Mouse (Mus musculus): Measurements from ENCODE around the gene Hoxa1. TPM values are rescaled to one million over a fixed set of nuclear protein-coding genes. Genes with fewer than 3 reads are reported as not detected.
A peak's percentile ranks its signal among the peaks of the same experiment; 100 is the strongest.

Hoxa1 gene
- polyA plus RNA-seq, 1 experiment from 2014 or later: 0.59 TPM

GRCm38 (mm10) chr6:52169499-52170165 is 11.5 kb upstream of the Hoxa1 start:
- ATAC-seq (replicated peaks; ENCODE audit: insufficient number of reproducible peaks, insufficient read depth, low FRiP score, low read depth): no peak
- Histone ChIP-seq H3K27me3 (peaks cover 96% of the 10 kb centered on the region), H3K4me1 (replicated peaks) (peaks cover 22% of the 10 kb centered on the region), H3K9ac (peak overlapping the region; percentile 10; the same call in 1 of the 2 replicates), H3K4me3 (peak overlapping the region; percentile 10; the same call in 1 of the 2 replicates), H3K9me3 (replicated peaks) (no peaks in the 10 kb centered on the region), H3K4me2 (peak overlapping the region; percentile 45), H3K27ac (peak overlapping the region; percentile 37), H3K36me3 (no peaks in the 10 kb centered on the region)
- 17% methylated on average over 16 of the region's 16 CpGs for WGBS

GRCm38 (mm10) chr6:52168191-52169055 is 10.3 kb upstream of the Hoxa1 start:
- peak overlapping the region; percentile 45; the same call in 1 of the 2 replicates for H3K27ac ChIP-seq
- no peaks in the 10 kb centered on the region for H3K36me3 ChIP-seq
- no peak for ATAC-seq (replicated peaks; ENCODE audit: insufficient number of reproducible peaks, insufficient read depth, low FRiP score, low read depth)
- peaks cover 27% of the 10 kb centered on the region for H3K4me1 ChIP-seq (replicated peaks)
- H3K9me3 ChIP-seq (replicated peaks): no peaks in the 10 kb centered on the region
- H3K27me3 ChIP-seq: peaks cover 97% of the 10 kb centered on the region
- H3K4me3 ChIP-seq: peak overlapping the region; percentile 31
- 8% methylated on average over 42 of the region's 42 CpGs for WGBS
- peak overlapping the region; percentile 47 for H3K4me2 ChIP-seq
- 0 out of 2 replicates have a peak overlapping the region, but pooled peaks have one; percentile 31 for H3K9ac ChIP-seq

DNA sequence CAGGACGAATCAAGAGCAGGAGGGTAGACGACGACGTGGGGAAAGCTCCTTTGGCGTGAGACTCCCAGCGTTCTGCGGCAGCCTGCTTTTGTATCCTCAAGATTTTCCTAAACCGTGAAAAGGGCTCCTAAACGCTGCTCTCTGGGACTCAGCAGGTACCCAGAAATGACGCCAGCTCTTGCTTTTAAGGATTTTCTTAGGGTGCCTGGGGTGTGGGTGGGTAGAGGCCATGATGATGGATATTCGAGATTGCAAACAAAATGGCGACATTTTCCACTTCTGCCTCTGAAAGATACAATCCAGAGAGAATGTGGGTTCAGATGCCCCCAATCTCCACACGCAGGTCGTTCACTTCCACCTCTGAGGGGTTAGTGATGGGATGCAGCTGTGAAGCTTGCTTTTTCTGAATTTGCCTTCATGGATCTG is 9.6 kb upstream of the Hoxa1 start:
- H3K27ac ChIP-seq: peak overlapping the region; percentile 12; the same call in 1 of the 2 replicates

GRCm38 (mm10) chr6:52167176-52167575 is 9.1 kb upstream of the Hoxa1 start:
- Histone ChIP-seq H3K4me2 (peak overlapping the region; percentile 47; the same call in 1 of the 2 replicates), H3K4me1 (replicated peaks) (peaks cover 21% of the 10 kb centered on the region), H3K9ac (no peak overlapping the region), H3K9me3 (replicated peaks) (no peaks in the 10 kb centered on the region), H3K27ac (peak overlapping the region; percentile 65; the same call in 1 of the 2 replicates), H3K27me3 (peaks cover 97% of the 10 kb centered on the region), H3K36me3 (no peaks in the 10 kb centered on the region), H3K4me3 (peak overlapping the region; percentile 31; the same call in 1 of the 2 replicates)
- WGBS: 26% methylated on average over 1 of the region's 1 CpGs
- no peak for ATAC-seq (replicated peaks; ENCODE audit: insufficient number of reproducible peaks, insufficient read depth, low FRiP score, low read depth)

More for the DNA sequence above, 9.6 kb upstream of the Hoxa1 start:
- H3K36me3 ChIP-seq: no peaks in the 10 kb centered on the region
- ATAC-seq (replicated peaks; ENCODE audit: insufficient number of reproducible peaks, insufficient read depth, low FRiP score, low read depth): no peak
- H3K27me3 ChIP-seq: peaks cover 97% of the 10 kb centered on the region
- H3K4me2 ChIP-seq: peak overlapping the region; percentile 47; the same call in 1 of the 2 replicates
- H3K9me3 ChIP-seq (replicated peaks): no peaks in the 10 kb centered on the region
- no peak overlapping the region for H3K9ac ChIP-seq
- peaks cover 26% of the 10 kb centered on the region for H3K4me1 ChIP-seq (replicated peaks)
- 21% methylated on average over 14 of the region's 14 CpGs for WGBS
- H3K4me3 ChIP-seq: peak overlapping the region; percentile 31; the same call in 1 of the 2 replicates

DNA sequence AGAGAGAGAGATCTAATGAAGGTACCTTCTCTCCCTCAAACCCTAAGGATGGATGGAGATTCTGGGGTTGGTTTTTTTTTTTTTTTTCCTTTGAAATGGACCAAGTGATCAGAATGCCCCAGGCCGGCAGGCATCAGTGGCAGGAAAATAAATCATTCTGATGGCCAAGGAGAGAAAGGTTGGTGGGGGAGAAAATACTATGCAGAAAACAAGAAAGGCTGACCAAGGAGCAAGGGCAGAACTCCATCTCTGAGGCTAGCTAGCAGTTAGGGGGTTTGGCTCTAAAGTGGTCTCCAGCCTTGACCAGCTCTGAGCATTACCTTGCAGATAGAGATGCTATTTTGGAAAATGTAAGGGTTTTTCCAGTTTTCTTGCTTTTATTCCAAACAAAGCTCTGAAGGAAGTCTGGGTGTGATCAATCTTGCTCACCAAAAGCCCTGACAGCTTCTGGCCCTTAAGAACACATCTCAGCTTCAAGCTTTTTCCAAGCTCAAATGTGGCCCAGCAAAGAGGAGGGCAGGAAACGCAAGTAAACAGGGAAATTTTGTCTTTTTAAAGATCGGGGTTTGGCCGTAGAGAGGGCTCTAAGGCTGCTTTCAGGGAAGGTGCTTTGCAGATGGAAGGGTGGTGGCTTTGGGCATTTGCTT is 8.4 kb upstream of the Hoxa1 start:
- Histone ChIP-seq H3K4me2 (peak overlapping the region; percentile 51; the same call in 1 of the 2 replicates), H3K9me3 (replicated peaks) (no peaks in the 10 kb centered on the region), H3K4me1 (replicated peaks) (peaks cover 20% of the 10 kb centered on the region), H3K27me3 (peaks cover 97% of the 10 kb centered on the region), H3K9ac (no peak overlapping the region), H3K4me3 (peak overlapping the region; percentile 31; the same call in 1 of the 2 replicates), H3K36me3 (no peaks in the 10 kb centered on the region), H3K27ac (peak overlapping the region; percentile 65; the same call in 1 of the 2 replicates)
- 18% methylated on average over 4 of the region's 4 CpGs for WGBS
- ATAC-seq (replicated peaks; ENCODE audit: insufficient number of reproducible peaks, insufficient read depth, low FRiP score, low read depth): no peak

DNA sequence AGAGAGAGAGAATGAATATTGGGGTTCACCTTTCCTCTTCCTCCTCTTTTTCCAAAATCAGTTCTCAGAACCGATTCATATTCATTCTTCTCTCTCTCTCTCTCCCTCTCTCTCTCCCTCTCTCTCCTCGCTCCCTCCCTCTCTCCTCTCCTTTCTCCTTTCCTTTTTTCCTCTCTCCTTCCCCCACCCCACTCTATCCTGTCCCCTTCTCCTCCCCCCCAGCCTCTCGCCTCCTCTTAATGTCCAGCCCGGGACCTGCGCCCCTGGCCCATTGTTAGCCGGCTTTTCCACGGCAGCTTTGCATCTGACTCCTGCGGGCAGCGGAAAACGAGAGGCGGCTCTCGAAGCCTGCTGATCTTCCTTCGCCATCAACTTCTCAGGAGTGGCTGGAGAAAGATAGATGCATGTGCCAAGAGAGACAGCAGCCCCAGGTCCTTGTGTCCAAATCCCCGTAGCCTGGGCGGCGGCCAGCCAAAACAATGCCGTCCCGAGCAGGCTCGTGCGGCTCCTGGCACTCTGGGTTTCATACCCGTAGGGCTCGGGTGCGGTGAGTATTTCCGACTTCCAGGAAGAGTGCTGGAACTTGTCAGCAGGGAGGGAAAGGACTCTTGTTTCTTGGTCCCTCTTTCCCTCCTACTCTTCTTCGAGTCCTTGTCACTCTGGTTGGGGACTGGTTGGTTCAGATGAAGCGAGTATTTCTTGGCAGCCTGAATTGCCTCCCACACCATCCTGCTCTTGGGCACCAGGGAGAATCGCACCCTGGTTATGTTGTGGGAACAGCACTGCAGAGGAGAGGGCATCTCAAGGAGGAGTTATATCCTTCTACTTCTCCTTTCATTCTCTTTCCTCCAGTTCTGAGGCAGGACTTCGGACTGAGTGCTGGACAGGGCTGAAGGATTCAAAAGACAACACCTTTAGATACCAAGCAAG is 7.6 kb upstream of the Hoxa1 start:
- peak overlapping the region; percentile 51 for H3K4me2 ChIP-seq
- peak overlapping the region; percentile 65 for H3K27ac ChIP-seq
- no peaks in the 10 kb centered on the region for H3K36me3 ChIP-seq
- WGBS: 3% methylated on average over 28 of the region's 28 CpGs
- no peaks in the 10 kb centered on the region for H3K9me3 ChIP-seq (replicated peaks)
- H3K27me3 ChIP-seq: peaks cover 96% of the 10 kb centered on the region
- no peak for ATAC-seq (replicated peaks; ENCODE audit: insufficient number of reproducible peaks, insufficient read depth, low FRiP score, low read depth)
- H3K4me1 ChIP-seq (replicated peaks): peaks cover 20% of the 10 kb centered on the region
- 0 out of 2 replicates have a peak overlapping the region, but pooled peaks have one; percentile 25 for H3K9ac ChIP-seq
- peak overlapping the region; percentile 29 for H3K4me3 ChIP-seq

GRCm38 (mm10) chr6:52164626-52165440 is 6.7 kb upstream of the Hoxa1 start, which contains the start of gene Hoxa2:
TSS of gene Hoxa2 (minus strand) at chr6:52164831.
- no peaks in the 10 kb centered on the region for H3K36me3 ChIP-seq
- H3K27me3 ChIP-seq: peaks cover 96% of the 10 kb centered on the region
- peak within 1 kb of the TSS; percentile 68 for H3K27ac ChIP-seq
- H3K4me1 ChIP-seq (replicated peaks): peaks cover 13% of the 10 kb centered on the region
- no peaks in the 10 kb centered on the region for H3K9me3 ChIP-seq (replicated peaks)
- under 1% methylated on average over 25 of the region's 25 CpGs for WGBS
- ATAC-seq (replicated peaks; ENCODE audit: insufficient number of reproducible peaks, insufficient read depth, low FRiP score, low read depth): no peak
- peak within 1 kb of the TSS; percentile 51 for H3K4me2 ChIP-seq
- H3K9ac ChIP-seq: peak within 1 kb of the TSS; percentile 44; the same call in 1 of the 2 replicates
- H3K4me3 ChIP-seq: peak within 1 kb of the TSS; percentile 47

- Histone ChIP-seq H3K27ac (peak overlapping the region; percentile 68), H3K27me3 (peaks cover 97% of the 10 kb centered on the region), H3K4me3 (peak overlapping the region; percentile 47), H3K36me3 (no peaks in the 10 kb centered on the region), H3K4me2 (peak overlapping the region; percentile 51), H3K9me3 (replicated peaks) (no peaks in the 10 kb centered on the region), H3K4me1 (replicated peaks) (peaks cover 14% of the 10 kb centered on the region), H3K9ac (peak overlapping the region; percentile 44; the same call in 1 of the 2 replicates)
- 2% methylated on average over 39 of the region's 39 CpGs for WGBS
- no peak for ATAC-seq (replicated peaks; ENCODE audit: insufficient number of reproducible peaks, insufficient read depth, low FRiP score, low read depth)
These were observed 6.0 kb upstream of the Hoxa1 start for GRCm38 (mm10) chr6:52164051-52164625.

DNA sequence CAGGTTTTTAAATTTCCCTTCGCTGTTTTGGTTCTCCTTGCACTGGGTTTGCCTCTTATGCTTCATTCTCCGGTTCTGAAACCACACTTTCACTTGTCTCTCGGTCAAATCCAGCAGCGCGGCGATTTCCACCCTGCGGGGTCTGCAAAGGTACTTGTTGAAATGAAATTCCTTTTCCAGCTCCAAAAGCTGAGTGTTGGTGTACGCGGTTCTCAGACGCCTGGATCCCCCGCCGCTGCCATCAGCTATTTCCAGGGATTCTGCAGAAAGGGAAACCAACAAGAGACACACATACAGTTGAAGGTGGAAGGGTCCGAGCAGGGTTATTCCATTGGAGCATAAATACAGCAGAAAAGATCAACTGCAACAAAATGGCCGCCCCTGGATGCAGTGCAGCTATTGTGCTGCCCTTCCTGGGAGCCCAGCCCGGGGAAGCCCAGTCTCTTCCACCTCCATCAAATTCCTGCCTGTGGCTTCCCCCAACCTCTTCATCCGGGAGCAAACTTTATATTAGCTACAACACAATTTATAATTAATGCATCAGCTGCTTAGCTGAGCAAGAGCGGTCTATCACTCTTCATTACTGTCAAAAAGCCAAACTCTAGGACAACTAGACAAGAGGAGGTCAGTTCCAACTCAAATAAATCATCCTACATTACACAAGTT is 5.4 kb upstream of the Hoxa1 start:
- Histone ChIP-seq H3K9ac (no peak overlapping the region), H3K4me3 (peak overlapping the region; percentile 47), H3K27ac (peak overlapping the region; percentile 68), H3K4me1 (replicated peaks) (peaks cover 18% of the 10 kb centered on the region), H3K9me3 (replicated peaks) (no peaks in the 10 kb centered on the region), H3K36me3 (no peaks in the 10 kb centered on the region), H3K27me3 (peaks cover 98% of the 10 kb centered on the region), H3K4me2 (peak overlapping the region; percentile 51)
- ATAC-seq (replicated peaks; ENCODE audit: insufficient number of reproducible peaks, insufficient read depth, low FRiP score, low read depth): no peak
- 13% methylated on average over 17 of the region's 17 CpGs for WGBS

All from heart, embryonic 15.5 days (tissue).